Mouse (Mus musculus) urinary bladder, postnatal 10 days (tissue): ENCODE measurements around the gene Lef1.

Experiments
- DNase-seq: peaks from one replicate; pipeline ENCODE4 v3.0.0; 2022; ENCODE audit warnings: low spot score

Gene Lef1

DNA sequence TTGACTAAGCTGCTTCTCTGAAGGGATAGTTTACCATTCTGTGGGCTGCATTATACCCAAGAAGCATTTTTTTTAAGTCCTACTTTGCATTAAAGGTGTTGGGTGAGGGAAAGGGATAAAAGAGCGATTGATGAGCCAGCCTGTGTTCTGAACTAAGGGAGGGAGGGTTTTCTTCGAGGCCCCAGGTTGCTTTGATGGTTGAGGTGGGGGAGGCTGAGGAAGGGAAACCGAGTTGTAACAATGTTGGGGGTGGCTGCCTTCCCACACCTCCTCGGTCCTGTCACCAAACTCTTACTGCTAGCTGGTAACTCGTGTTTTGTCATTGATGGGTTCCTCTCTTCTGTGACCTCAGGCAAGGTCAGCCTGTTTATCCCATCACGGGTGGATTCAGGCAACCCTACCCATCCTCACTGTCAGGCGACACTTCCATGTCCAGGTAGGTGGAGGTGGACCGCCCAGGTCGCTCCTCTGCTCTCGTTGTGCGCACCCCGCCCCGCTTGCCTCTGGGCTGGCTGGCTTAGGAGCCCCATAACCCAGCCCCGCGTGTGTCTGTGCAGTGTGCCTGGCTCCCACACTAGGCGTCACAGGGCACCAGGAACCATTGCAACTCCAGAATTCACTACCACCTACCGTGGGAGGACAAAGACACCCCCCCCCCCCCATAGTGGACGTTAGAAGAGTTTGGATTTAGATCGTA lies 80.5 kb downstream of the Lef1 start:
- no peak for DNase-seq

DNA sequence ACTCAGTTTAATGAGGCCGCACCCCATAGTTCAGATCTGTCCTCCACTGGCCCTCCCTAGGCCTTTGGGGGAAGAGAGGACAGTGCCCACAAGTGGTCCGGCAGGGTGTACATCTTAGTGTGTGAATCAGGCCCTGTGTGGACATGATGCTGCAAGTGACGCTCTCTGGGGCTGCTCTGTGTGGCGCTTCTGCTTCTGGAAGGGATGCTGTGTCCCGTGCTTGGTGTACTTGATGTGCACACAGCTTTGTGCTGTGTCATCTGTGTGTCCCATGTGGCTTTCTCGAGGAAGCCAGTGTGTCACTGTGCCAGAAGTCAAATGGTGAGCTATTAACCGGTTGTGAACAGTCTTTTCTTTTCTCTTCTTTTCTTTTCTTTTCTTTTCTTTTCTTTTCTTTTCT lies 81.2 kb downstream of the Lef1 start:
- no peak for DNase-seq

DNA sequence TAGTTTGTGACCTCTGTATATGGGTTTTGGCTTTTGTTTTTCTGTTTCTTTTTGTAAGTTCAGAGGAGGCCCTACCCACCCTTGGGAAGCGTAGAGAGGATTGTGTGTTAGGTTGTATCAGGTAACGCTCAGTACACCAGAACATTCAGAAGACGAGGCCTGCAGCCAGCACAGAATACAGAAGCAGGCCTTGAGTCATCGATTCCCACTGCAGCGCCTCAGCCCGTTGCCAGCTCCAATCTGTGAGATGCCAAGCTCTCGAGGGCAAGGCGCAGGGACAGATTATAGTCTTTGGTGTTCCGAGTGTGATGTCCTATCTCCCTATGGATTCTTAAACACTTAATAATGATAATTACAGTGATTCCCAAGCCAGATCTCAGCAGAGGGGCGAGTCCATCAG lies 85.8 kb downstream of the Lef1 start:
- DNase-seq, result no peak

GRCm38 (mm10) chr3:131196507-131197019 lies 86.3 kb downstream of the Lef1 start:
- no peak for DNase-seq

DNA sequence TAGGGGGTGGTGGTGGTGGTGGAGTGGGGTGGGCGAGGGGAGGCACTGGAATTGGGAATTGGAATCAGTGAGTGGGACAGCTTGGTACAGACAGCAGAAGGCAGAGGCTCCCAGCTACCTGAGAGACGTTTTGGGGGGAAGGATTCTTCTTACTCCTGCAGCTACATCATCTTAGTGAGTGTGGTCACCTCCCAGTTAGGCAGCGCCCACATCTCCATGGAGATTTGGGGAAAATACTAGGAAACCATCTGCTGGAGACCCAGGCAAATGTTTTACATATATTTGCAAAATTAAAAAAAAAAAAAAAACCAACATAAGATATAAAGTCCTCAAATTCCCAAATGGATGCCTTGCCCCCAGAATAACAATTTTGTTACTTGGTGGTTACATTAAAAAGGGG lies 88.7 kb downstream of the Lef1 start:
- DNase-seq, result no peak

GRCm38 (mm10) chr3:131199590-131200288 lies 89.5 kb downstream of the Lef1 start:
- no peak for DNase-seq

- no peak for DNase-seq
These were observed 92.0 kb downstream of the Lef1 start for GRCm38 (mm10) chr3:131202311-131202710.

DNA sequence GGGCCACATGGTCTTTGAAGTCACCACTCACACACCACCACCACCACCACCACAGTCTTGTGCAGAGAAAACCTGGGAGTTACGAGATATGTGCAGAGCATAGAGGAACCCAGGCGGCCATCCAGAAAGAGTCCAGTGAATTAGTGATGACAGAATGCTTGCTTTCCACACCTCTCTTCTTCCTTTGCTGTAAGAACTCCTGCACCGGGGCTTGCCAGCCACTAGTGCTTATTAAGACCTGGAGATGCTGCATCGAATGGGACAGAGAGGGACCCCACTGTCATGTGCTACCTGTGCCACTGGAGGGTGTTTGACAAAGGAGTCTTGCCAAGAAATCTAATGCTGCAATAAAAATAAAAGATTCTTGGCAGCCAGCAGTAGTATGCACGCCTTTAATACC lies 97.6 kb downstream of the Lef1 start:
- no peak for DNase-seq

DNA sequence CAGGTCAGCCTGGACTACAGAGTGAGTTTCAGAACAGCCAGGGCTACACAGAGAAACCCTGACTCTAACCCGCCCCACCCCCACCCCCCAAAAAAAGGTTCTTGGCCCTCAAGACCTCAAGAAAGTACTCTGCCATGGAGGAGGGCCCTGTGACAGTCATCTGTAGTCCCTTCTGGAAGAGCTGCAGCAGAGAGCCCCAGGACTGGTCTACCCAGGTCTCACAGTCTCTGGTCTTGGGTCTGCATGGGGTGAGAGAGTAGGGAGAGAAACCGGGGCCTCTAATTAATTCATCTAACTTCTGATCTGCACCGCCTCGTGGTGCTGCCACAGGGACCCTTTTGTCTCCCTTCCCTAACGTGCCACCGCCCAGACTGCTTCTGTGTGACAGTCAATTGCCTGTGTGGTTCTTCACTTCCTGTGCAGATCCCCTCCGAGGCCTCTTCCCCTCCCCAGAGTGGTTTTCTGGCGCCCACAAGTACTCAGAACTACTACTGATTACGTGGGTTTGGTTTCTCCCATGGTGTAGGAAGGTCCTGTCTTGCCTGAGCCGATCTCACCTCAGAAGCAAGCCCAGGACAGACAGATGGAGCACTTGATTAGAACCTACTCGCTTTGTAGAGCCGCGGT lies 98.1 kb downstream of the Lef1 start:
- no peak for DNase-seq

DNA sequence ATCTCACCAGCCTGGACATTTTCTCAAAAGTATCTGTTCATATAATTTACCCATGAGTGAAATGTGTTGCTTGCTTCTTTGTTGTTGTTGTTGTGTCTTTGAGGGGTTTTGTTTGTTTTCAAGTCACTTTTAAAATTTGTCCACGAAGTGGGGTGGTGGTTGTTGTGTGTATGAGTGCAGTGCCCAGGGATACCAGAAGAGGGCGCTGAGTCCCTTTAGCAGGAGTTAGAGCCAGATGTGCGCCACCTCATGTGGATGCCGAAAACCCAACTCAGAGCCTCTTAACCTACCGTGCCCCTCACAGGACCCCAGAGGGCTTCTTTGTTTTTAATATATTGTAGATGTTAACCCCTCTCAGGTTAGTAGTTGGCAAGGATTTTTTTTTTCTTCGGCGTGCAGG lies 101.9 kb downstream of the Lef1 start:
- DNase-seq, result no peak

GRCm38 (mm10) chr3:131214060-131214658 lies 103.9 kb downstream of the Lef1 start:
- DNase-seq, result no peak

DNA sequence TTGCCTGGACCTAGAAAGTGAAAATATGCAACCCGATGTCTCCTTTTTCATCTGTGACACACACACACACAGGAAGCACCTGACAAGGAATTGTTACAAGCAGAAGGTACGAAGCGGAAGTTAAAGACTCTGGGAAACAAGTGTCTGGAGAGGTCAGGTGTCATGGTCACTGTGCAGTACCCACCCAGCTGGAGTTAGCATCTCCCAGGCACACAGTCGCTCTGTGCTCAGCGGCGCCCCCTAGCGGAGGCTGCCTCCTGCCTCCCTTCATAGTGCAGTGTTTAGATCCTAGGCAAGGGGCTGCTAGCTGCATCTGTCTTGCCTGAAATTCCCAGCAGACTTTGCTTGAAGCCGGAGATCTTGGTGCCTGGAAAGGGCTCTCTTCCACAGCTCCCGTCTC lies 104.6 kb downstream of the Lef1 start:
- DNase-seq, result no peak

DNA sequence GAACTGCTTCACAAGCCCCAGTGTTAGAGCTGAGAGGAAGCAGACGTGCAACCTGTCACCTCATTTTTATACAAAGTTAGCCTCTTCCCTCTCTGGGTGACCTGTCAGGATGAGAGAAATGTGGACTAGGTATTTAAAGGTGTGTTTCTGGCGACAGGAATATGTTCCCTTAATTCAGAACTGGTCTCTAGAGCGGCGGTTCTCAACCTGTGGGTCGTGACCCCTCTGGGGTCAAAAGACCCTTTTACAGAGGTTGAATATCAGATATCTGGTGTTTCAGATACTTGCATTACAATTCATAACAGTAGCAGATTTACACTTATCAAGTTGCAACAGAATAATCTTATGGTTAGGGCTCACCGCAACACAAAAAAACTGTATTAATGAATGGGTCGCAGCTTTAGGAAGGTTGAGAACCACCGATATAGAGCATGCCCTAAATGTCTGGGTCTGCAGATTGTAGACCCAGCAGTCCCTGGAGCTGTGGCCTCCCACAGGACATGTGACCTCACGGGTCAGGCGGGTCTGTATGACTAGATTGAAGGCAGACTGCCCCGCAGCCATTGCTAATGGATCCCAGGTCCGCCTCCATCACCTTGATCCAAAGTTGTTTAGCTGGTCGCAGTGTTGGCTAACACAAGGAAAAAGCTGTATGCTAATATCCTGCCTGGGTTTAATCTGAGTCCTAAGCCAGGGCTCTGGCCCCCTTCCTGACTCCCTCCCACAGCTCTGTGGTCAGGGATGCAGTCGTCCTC lies 108.5 kb downstream of the Lef1 start:
- DNase-seq, result no peak

- no peak for DNase-seq
These were observed 117.8 kb downstream of the Lef1 start for GRCm38 (mm10) chr3:131228083-131228482.

DNA sequence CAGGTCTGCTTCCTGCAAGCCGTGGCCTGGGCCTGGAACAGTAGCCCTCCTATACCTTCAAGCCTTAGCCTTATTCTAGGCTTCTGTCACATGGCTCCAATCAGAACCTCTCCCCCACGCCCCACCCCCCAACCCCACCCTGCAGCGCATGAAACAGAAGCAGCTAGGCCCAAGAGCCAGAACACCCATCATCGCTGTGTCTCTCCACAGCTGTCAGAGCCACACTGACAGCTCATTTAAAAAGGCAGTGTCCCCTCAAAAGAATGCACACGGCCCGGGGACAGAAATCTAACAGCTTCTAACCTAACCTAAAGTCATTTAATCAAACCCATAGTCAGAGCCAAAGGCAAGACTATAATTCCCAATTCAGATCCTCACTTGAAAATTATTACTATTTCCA lies 126.8 kb downstream of the Lef1 start:
- no peak for DNase-seq

DNA sequence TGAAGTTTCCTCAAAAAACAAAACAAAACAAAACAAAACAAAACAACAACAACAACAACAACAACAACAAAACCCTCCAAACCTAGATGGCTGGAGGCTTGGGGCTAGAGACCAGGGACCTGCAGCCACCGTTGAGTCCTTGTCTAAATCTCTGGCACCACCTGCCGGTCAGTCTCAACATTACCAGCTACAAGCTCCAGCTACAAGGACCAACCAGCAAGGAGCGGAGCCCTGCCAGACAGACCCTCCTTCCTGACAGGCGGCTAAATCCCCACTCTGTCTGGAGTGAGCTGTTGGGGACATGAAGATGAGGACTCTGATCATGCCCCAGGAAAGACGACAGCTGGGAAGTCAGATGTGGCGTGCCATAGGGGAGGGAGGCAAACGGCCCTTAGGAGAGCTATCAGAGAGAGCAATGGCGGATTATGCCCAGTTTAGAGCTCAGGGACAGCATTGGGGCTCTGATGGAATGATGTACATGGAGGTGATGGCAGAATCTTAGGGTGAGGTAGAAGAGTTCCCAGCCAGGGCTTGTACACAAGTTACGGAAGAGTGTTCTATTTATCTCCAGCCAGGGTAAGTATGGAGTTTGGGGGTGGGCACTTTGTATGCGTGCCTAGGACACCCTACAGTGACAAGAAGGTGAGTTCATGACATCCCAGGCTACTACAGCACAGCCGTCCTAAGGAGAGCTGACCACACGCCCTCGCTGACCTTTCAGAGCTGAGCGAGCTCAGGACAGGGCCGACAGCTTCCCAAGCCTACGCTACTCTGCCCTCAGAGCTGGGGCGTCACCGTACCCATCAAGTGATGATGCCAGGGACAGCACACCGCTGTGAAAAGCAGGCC lies 127.7 kb downstream of the Lef1 start:
- peak; percentile 41 for DNase-seq

- no peak for DNase-seq
These were observed 135.7 kb downstream of the Lef1 start for GRCm38 (mm10) chr3:131245766-131246578.

- no peak for DNase-seq
These were observed 136.3 kb downstream of the Lef1 start for GRCm38 (mm10) chr3:131246579-131247046.

DNA sequence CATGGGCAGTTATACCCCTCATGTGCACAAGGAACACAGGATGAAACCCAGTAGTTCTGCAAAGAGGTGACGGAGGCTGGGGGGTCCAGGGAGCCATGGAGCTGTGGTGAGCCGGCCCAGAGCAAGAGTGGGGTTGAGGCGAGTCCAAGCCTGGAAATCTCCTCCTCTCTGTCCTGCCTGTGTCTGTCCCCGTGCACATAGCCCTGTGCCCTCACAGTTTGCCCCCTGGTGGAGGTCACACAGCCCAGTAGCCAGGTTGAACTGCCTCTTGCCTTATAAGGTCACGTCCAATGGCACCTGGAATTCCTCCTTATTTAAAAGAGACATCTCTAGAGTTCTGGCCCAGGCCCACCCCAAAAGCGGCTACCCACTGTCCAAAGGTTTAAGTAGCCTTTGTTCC lies 137.2 kb downstream of the Lef1 start:
- no peak for DNase-seq

GRCm38 (mm10) chr3:131247851-131248250 lies 137.6 kb downstream of the Lef1 start:
- no peak for DNase-seq
